ENCODE assay signal across 10 mouse cellular contexts in the genomic region with DNA sequence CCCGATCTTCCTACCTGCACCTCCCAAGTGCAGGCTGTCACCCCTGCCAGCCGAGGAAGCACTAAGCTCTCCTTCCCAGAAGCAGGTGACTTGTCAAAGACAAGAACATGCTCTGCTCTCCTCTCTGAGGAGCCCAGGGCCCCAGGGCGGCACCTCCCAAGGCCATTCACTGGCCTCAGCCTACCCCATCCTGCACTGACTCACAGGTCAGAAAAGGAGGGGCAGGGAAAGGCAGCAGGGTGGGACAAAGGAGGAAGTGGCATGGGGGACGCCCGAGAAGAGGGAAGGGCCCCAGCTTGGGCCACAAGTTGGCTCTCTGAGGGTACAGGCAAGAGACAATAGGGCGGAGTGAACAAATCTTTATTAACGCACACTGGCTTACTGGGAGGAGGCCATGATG. TPM values are rescaled to one million over a fixed set of nuclear protein-coding genes. Genes with fewer than 3 reads are reported as not detected.
DNase-seq lines count a peak whose midpoint lies in the region; ATAC-seq and TF ChIP-seq lines count a peak whose summit lies in the region.
"Had no signal": no experiment of that assay in that cellular context is flagged by ENCODE, and none has a peak within 500 bp of the region (broad histone marks: within the 10 kb centered on the region; RNA-seq: fewer than 3 reads in every experiment).

No protein-coding gene starts in this region.

- H3K4me2 ChIP-seq in hindbrain, embryonic 14.5 days (replicated peaks), result no peak overlapping the region
- H3K4me2 ChIP-seq in hindbrain, postnatal 0 days (ENCODE audit: low read depth, low read length), result no peak overlapping the region

- no peak overlapping the region for H3K4me3 ChIP-seq in hindbrain, embryonic 14.5 days (replicated peaks; ENCODE audit: low read length)
- no peak overlapping the region for H3K4me3 ChIP-seq in hindbrain, postnatal 0 days (ENCODE audit: low read length)
- H3K4me3 ChIP-seq: erythroblast, embryonic 14.5 days had no signal

- DNase-seq in adrenal gland, adult (ENCODE audit: inconsistent age in 2 of 2, low spot score in 1 of 2), result peak; percentile 66 to 71
- no peak for DNase-seq in adrenal gland, postnatal 14 days
- no peak for DNase-seq in hindbrain, embryonic 14.5 days (ENCODE audit: low spot score)
- DNase-seq in hindbrain, postnatal 0 days (ENCODE audit: low spot score), result no peak
- peak; percentile 46 for DNase-seq in ES-CJ7 (ENCODE audit: low read depth, low spot score)
- no peak for DNase-seq in embryo, embryonic 10 days (ENCODE audit: low spot score)
- no peak for DNase-seq in thymus, adult 18-20 months
- DNase-seq: layer of hippocampus, adult 9-11 months had no signal

- peak; percentile 19; the same call in 1 of the 2 replicates for ATAC-seq in hindbrain, embryonic 14.5 days (ENCODE audit: low FRiP score)
- no peak for ATAC-seq in hindbrain, postnatal 0 days
- peak; percentile 70 for ATAC-seq in monocyte, adult 5-6 weeks (replicated peaks; ENCODE audit: insufficient number of reproducible peaks, low FRiP score, low TSS enrichment, poor library complexity, severe bottlenecking)

- no peak for TF ChIP-seq CTCF in hindbrain, postnatal 0 days (IDR thresholded peaks at IDR 0.05; ENCODE audit: low read depth)

- no peaks in the 10 kb centered on the region for H3K4me1 ChIP-seq in hindbrain, embryonic 14.5 days (replicated peaks; ENCODE audit: control insufficient read depth, insufficient read depth, low read length)
- H3K4me1 ChIP-seq in hindbrain, postnatal 0 days (ENCODE audit: insufficient read depth, low read length), result no peaks in the 10 kb centered on the region

- no peaks in the 10 kb centered on the region for H3K9me3 ChIP-seq in hindbrain, embryonic 14.5 days (ENCODE audit: control insufficient read depth, low read length)
- no peaks in the 10 kb centered on the region for H3K9me3 ChIP-seq in hindbrain, postnatal 0 days (ENCODE audit: low read length)

- H3K36me3 ChIP-seq in hindbrain, embryonic 14.5 days (replicated peaks; ENCODE audit: control insufficient read depth, insufficient read depth), result peaks cover 44% of the 10 kb centered on the region
- H3K36me3 ChIP-seq in hindbrain, postnatal 0 days (ENCODE audit: insufficient read depth, low read length), result peaks cover 26% of the 10 kb centered on the region; the same call in 1 of the 2 replicates

- H3K27ac ChIP-seq in hindbrain, embryonic 14.5 days, result no peak overlapping the region
- H3K27ac ChIP-seq in hindbrain, postnatal 0 days, result no peak overlapping the region

- WGBS in hindbrain, embryonic 14.5 days, result 90% methylated on average over 7 of the region's 7 CpGs
- WGBS in hindbrain, postnatal 0 days, result 87% methylated on average over 7 of the region's 7 CpGs

- H3K27me3 ChIP-seq in hindbrain, embryonic 14.5 days (ENCODE audit: control insufficient read depth, insufficient read depth, low read length), result no peaks in the 10 kb centered on the region
- no peaks in the 10 kb centered on the region for H3K27me3 ChIP-seq in hindbrain, postnatal 0 days (ENCODE audit: insufficient read depth, low read length)

- no peak overlapping the region for H3K9ac ChIP-seq in hindbrain, embryonic 14.5 days
- H3K9ac ChIP-seq in hindbrain, postnatal 0 days (replicated peaks; ENCODE audit: low read length), result no peak overlapping the region

RNA-seq across cellular contexts. Expression of gene Actn4, which starts 8.9 kb away (rescaled TPM):
- 271 and 282 TPM in 2 replicates for total RNA-seq in adrenal gland, postnatal 14 days (2021)
- polyA plus RNA-seq in hindbrain, embryonic 14.5 days (2014; fragmentation: Nextera tagmentation; extraction: Ambion mirVana), result 133 and 147 TPM in 2 replicates
- total RNA-seq in hindbrain, postnatal 0 days (2014; rRNA removed), result 81.3 and 85.7 TPM in 2 replicates
- 114 and 115 TPM in 2 replicates for polyA plus RNA-seq in hindbrain, postnatal 0 days (2015; fragmentation: Nextera tagmentation; extraction: Ambion mirVana)
- 25.4 to 66.0 TPM (median 36.9 TPM) in 3 replicates for total RNA-seq in monocyte, adult 5-6 weeks (2017)

RNA-seq across cellular contexts. Expression of gene Eif3k, which starts 10.6 kb away (rescaled TPM):
- 233 and 240 TPM in 2 replicates for total RNA-seq in adrenal gland, postnatal 14 days (2021)
- polyA plus RNA-seq in hindbrain, embryonic 14.5 days (2014; fragmentation: Nextera tagmentation; extraction: Ambion mirVana), result 291 and 321 TPM in 2 replicates
- 347 and 472 TPM in 2 replicates for total RNA-seq in hindbrain, postnatal 0 days (2014; rRNA removed)
- 309 TPM in 2 replicates for polyA plus RNA-seq in hindbrain, postnatal 0 days (2015; fragmentation: Nextera tagmentation; extraction: Ambion mirVana)
- total RNA-seq in monocyte, adult 5-6 weeks (2017), result 285 to 328 TPM (median 291 TPM) in 3 replicates

RNA-seq across cellular contexts. Expression of gene Map4k1, which starts 10.8 kb away (rescaled TPM):
- total RNA-seq in adrenal gland, postnatal 14 days (2021), result 1.8 and 7.9 TPM in 2 replicates
- polyA plus RNA-seq in hindbrain, embryonic 14.5 days (2014; fragmentation: Nextera tagmentation; extraction: Ambion mirVana), result 8.6 and 10.4 TPM in 2 replicates
- total RNA-seq in hindbrain, postnatal 0 days (2014; rRNA removed), result 4.1 and 5.8 TPM in 2 replicates
- 12.5 and 15.0 TPM in 2 replicates for polyA plus RNA-seq in hindbrain, postnatal 0 days (2015; fragmentation: Nextera tagmentation; extraction: Ambion mirVana)
- 31.9 to 70.2 TPM (median 54.1 TPM) in 3 replicates for total RNA-seq in monocyte, adult 5-6 weeks (2017)

Comparison
In these comparisons a context has a peak if more than half of its experiments do, and no peak if none do; other contexts are left out.
1. DNase-seq: peak in adrenal gland, adult (2 of 2) and ES-CJ7 (single experiment); none in adrenal gland, postnatal 14 days (single experiment), hindbrain, embryonic 14.5 days (single experiment), hindbrain, postnatal 0 days (single experiment), embryo, embryonic 10 days (single experiment) and thymus, adult 18-20 months (0 of 2).